Mouse (Mus musculus) brain, embryonic 14.5 days (tissue): ENCODE results near the gene Gimap4. TPM values are rescaled to one million over a fixed set of nuclear protein-coding genes. Genes with fewer than 3 reads are reported as not detected.

ENCODE experiments used
- DNase-seq: peaks from one replicate; pipeline ENCODE4 v3.0.0-alpha.2; 2011; ENCODE audit warnings: low read depth
- CTCF ChIP-seq: fragments of 200-500 bp; IDR thresholded peaks from 2 replicates; pipeline ENCODE4 v1.5.1; 2012; ENCODE audit warnings: inconsistent platforms, mild to moderate bottlenecking, moderate library complexity, borderline replicate concordance; ENCODE audit not compliant: insufficient read depth, insufficient read length; ENCODE audit errors: extremely low read depth
- POLR2A ChIP-seq: fragments of 200-500 bp; IDR thresholded peaks from 2 replicates; pipeline ENCODE4 v1.6.1; 2012; ENCODE audit warnings: mild to moderate bottlenecking, inconsistent platforms, borderline replicate concordance; ENCODE audit not compliant: poor library complexity, insufficient read depth, insufficient read length, severe bottlenecking; ENCODE audit errors: extremely low read depth
- polyA plus RNA-seq: library from polyadenylated mRNA; depleted of rRNA; stranded (reverse); fragments of >200 nt; gene quantifications from 2 replicates; pipeline ENCODE4 v1.2.3, GENCODE M21; 2012; rRNA removed

Gimap4 gene
- polyA plus RNA-seq, result 1.2 and 1.6 TPM in 2 replicates

- DNase-seq, result no peak
Observed at GRCm38 (mm10) chr6:48684319-48684718, at the start of gene Gimap4. Gene Gimap4 (plus strand): TSS chr6:48684549.

GRCm38 (mm10) chr6:48635105-48635504, 49.2 kb upstream of the Gimap4 start:
- no peak for DNase-seq
- TF ChIP-seq CTCF (no peak), POLR2A (no peak)

More at GRCm38 (mm10) chr6:48684319-48684718, at the start of gene Gimap4:
- TF ChIP-seq CTCF (no peak), POLR2A (no peak)

GRCm38 (mm10) chr6:48636515-48636914, 47.8 kb upstream of the Gimap4 start:
- DNase-seq, result no peak
- TF ChIP-seq POLR2A (no peak), CTCF (no peak)

GRCm38 (mm10) chr6:48637811-48638500, 46.4 kb upstream of the Gimap4 start:
- DNase-seq, result no peak
- no peak for TF ChIP-seq CTCF
- no peak for TF ChIP-seq POLR2A

- DNase-seq, result no peak
- TF ChIP-seq CTCF (no peak), POLR2A (no peak)
Observed at GRCm38 (mm10) chr6:48638553-48638952, 45.8 kb upstream of the Gimap4 start.

GRCm38 (mm10) chr6:48641391-48641790, 43.0 kb upstream of the Gimap4 start:
- TF ChIP-seq POLR2A, result no peak
- no peak for TF ChIP-seq CTCF
- DNase-seq, result no peak

GRCm38 (mm10) chr6:48642764-48643292, 41.5 kb upstream of the Gimap4 start:
- peak; percentile 89 for DNase-seq
- TF ChIP-seq CTCF, result peak; percentile 50; the same call in 1 of the 2 replicates
- TF ChIP-seq POLR2A, result no peak

GRCm38 (mm10) chr6:48645660-48646308, 38.6 kb upstream of the Gimap4 start:
- peak; percentile 81 for DNase-seq
- no peak for TF ChIP-seq POLR2A
- TF ChIP-seq CTCF, result peak; percentile 87

GRCm38 (mm10) chr6:48646309-48646690, 38.0 kb upstream of the Gimap4 start:
- DNase-seq, result no peak
- TF ChIP-seq POLR2A, result no peak
- no peak for TF ChIP-seq CTCF

GRCm38 (mm10) chr6:48646995-48647394, 37.4 kb upstream of the Gimap4 start, which contains the start of gene Gimap8:
Gene Gimap8 (plus strand): TSS chr6:48647234.
- peak; percentile 32; the same call in 1 of the 2 replicates for TF ChIP-seq CTCF
- TF ChIP-seq POLR2A, result no peak
- DNase-seq, result peak; percentile 34

GRCm38 (mm10) chr6:48647611-48648010, 36.7 kb upstream of the Gimap4 start:
- no peak for TF ChIP-seq POLR2A
- TF ChIP-seq CTCF, result no peak
- no peak for DNase-seq
